Comparison of ENCODE assay signal across 24 mouse cellular contexts in genomic region chr12:70005103-70005502, GRCm38 (mm10).
"Had no signal": no experiment of that assay in that cellular context is flagged by ENCODE, and none has a peak within 500 bp of the region (broad histone marks: within the 10 kb centered on the region; RNA-seq: fewer than 3 reads in every experiment).

No protein-coding gene starts in this region.

- ATAC-seq: lung, postnatal 0 days; midbrain, embryonic 13.5 days; midbrain, embryonic 15.5 days had no signal

- H3K9ac ChIP-seq: liver, embryonic 14.5 days; lung, embryonic 15.5 days; midbrain, embryonic 13.5 days; midbrain, embryonic 15.5 days; neural tube, embryonic 13.5 days; neural tube, embryonic 15.5 days; stomach, embryonic 15.5 days had no signal

- H3K9me3 ChIP-seq: lung, embryonic 15.5 days; midbrain, embryonic 13.5 days; midbrain, embryonic 15.5 days; neural tube, embryonic 13.5 days; neural tube, embryonic 15.5 days; stomach, embryonic 15.5 days had no signal

- H3K4me2 ChIP-seq: lung, embryonic 15.5 days; midbrain, embryonic 11.5 days; midbrain, embryonic 13.5 days; midbrain, embryonic 15.5 days; neural tube, embryonic 13.5 days; neural tube, embryonic 15.5 days; stomach, embryonic 15.5 days had no signal

- H3K36me3 ChIP-seq: lung, embryonic 15.5 days; midbrain, embryonic 13.5 days; midbrain, embryonic 15.5 days; neural tube, embryonic 13.5 days; neural tube, embryonic 15.5 days; stomach, embryonic 15.5 days had no signal

- H3K4me1 ChIP-seq: lung, embryonic 15.5 days; midbrain, embryonic 13.5 days; midbrain, embryonic 15.5 days; neural tube, embryonic 13.5 days; neural tube, embryonic 15.5 days; stomach, embryonic 15.5 days had no signal

- H3K27ac ChIP-seq: liver, embryonic 14.5 days; lung, embryonic 15.5 days; macrophage; midbrain, embryonic 13.5 days; midbrain, embryonic 15.5 days; neural tube, embryonic 13.5 days; neural tube, embryonic 15.5 days; stomach, embryonic 15.5 days; stomach, postnatal 0 days had no signal

- H3K27me3 ChIP-seq: lung, embryonic 15.5 days; megakaryocyte, embryonic 14.5 days; midbrain, embryonic 13.5 days; midbrain, embryonic 15.5 days; neural tube, embryonic 13.5 days; neural tube, embryonic 15.5 days; stomach, embryonic 15.5 days had no signal

- DNase-seq: lung, adult 2 months; lung, postnatal 14 days; lung, postnatal 36 days; retina, postnatal 1 day; right cerebral cortex, adult 18-20 months; right cerebral cortex, postnatal 25 days; right cerebral cortex, postnatal 4 days; spleen, adult 18-20 months; thymus, adult 2 months; thymus, postnatal 25 days; thymus, postnatal 4 days had no signal

- H3K4me3 ChIP-seq: lung, embryonic 15.5 days; megakaryocyte, embryonic 14.5 days; midbrain, embryonic 13.5 days; midbrain, embryonic 15.5 days; myocyte; neural tube, embryonic 13.5 days; neural tube, embryonic 15.5 days; stomach, embryonic 15.5 days had no signal
